Comparison of ENCODE assay signal across 8 mouse cellular contexts in the genomic region with DNA sequence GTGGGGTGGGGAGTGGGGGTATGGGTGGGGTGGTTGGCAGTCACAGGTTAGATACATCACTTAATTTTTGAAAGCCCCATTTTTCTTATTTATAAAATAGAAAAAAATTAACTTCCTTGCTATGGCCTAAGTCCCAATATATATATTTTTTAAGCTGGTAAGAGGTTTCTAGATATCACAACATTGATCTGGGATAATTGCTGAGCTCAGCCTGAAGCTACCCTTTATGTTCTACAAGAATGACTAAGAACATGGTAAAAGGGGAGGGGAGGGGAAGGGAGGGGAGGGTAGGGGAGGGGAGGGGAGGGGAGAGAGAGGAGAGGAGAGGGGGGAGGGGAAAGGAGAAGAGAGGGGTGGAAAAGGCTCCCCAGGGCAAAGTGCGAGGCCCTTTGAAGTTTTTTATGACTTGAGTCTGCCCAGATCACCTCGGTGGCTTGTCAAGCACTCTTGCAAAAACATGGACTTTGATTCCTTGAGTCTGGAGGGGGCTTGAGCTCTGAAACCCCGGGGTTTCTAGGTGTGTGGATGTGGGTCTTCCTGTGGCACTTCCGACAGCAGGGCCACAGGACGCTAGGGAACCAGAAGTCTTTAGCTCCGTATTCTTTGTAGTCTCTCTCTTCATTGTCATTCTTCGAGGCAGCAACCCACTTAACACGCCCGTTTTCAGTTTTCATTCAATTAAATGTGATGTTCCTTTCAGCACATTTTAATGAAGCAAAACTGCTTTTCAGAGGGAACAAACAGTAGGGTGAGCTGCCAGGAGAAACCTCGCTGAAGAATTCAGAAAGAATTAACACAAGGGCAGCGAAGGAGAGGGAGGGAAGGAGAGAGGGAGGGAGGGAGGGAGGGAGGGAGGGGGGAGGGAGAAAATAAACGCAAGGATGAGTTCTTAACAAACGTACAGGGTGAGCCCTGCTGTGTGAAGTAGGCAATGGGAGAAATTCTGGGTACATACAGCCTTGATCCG. TPM values are rescaled to one million over a fixed set of nuclear protein-coding genes. Genes with fewer than 3 reads are reported as not detected.
DNase-seq lines count a peak whose midpoint lies in the region; ATAC-seq and TF ChIP-seq lines count a peak whose summit lies in the region.

No protein-coding gene starts in this region.

- no peak overlapping the region for H3K27ac ChIP-seq in heart, embryonic 15.5 days
- peak overlapping the region; percentile 27; the same call in 1 of the 2 replicates for H3K27ac ChIP-seq in hindbrain, postnatal 0 days
- H3K27ac ChIP-seq in liver, embryonic 13.5 days, result peak overlapping the region; percentile 25
- H3K27ac ChIP-seq in stomach, embryonic 16.5 days (ENCODE audit: low read length), result peak overlapping the region; percentile 81

- H3K4me3 ChIP-seq in heart, embryonic 15.5 days, result peak overlapping the region; percentile 34
- H3K4me3 ChIP-seq in hindbrain, postnatal 0 days (ENCODE audit: low read length), result 0 out of 2 replicates have a peak overlapping the region, but pooled peaks have one; percentile 3
- peak overlapping the region; percentile 38 for H3K4me3 ChIP-seq in liver, embryonic 13.5 days (replicated peaks)
- peak overlapping the region; percentile 7; the same call in 1 of the 2 replicates for H3K4me3 ChIP-seq in stomach, embryonic 16.5 days (replicated peaks; ENCODE audit: low read length)

- no peaks in the 10 kb centered on the region for H3K9me3 ChIP-seq in heart, embryonic 15.5 days (replicated peaks)
- H3K9me3 ChIP-seq in hindbrain, postnatal 0 days (ENCODE audit: low read length), result no peaks in the 10 kb centered on the region
- no peaks in the 10 kb centered on the region for H3K9me3 ChIP-seq in liver, embryonic 13.5 days (replicated peaks)
- no peaks in the 10 kb centered on the region for H3K9me3 ChIP-seq in stomach, embryonic 16.5 days (replicated peaks; ENCODE audit: control insufficient read depth, low read length)

- WGBS in heart, embryonic 15.5 days, result 6% methylated on average over 14 of the region's 14 CpGs
- 4% methylated on average over 14 of the region's 14 CpGs for WGBS in hindbrain, postnatal 0 days
- WGBS in liver, embryonic 13.5 days (ENCODE audit: insufficient replicate concordance), result 11% methylated on average over 14 of the region's 14 CpGs
- 14% methylated on average over 14 of the region's 14 CpGs for WGBS in stomach, embryonic 16.5 days

- no peak for TF ChIP-seq CTCF in hindbrain, postnatal 0 days (IDR thresholded peaks at IDR 0.05; ENCODE audit: low read depth)

- H3K27me3 ChIP-seq in heart, embryonic 15.5 days, result no peaks in the 10 kb centered on the region
- no peaks in the 10 kb centered on the region for H3K27me3 ChIP-seq in hindbrain, postnatal 0 days (ENCODE audit: insufficient read depth, low read length)
- no peaks in the 10 kb centered on the region for H3K27me3 ChIP-seq in liver, embryonic 13.5 days
- no peaks in the 10 kb centered on the region for H3K27me3 ChIP-seq in stomach, embryonic 16.5 days (ENCODE audit: control insufficient read depth, insufficient read depth, low read length)

- no peak for DNase-seq in heart, postnatal 14 days
- peak; percentile 61 for DNase-seq in embryo, embryonic 10.5 days (ENCODE audit: low spot score)
- DNase-seq in hindbrain, postnatal 0 days (ENCODE audit: low spot score), result peak; percentile 6
- DNase-seq in liver, embryonic 13.5 days, result no peak
- DNase-seq in c-Kit-positive CD71-positive TER-119-positive erythroid progenitor cells, embryonic 14.5 days (ENCODE audit: low spot score), result no peak
- no peak for DNase-seq in adrenal gland, postnatal 25 days

- intact Hi-C loops in heart, postnatal 14 days (cut with DNase I), result no loop called here

- no peak for ATAC-seq in heart, embryonic 15.5 days (replicated peaks; ENCODE audit: insufficient number of reproducible peaks, insufficient read depth, low FRiP score, low read depth)
- peak; percentile 35; the same call in 1 of the 2 replicates for ATAC-seq in hindbrain, postnatal 0 days
- ATAC-seq in liver, embryonic 13.5 days (ENCODE audit: low read depth), result peak; percentile 44; the same call in 1 of the 2 replicates
- no peak for ATAC-seq in stomach, embryonic 16.5 days (ENCODE audit: insufficient read depth, low FRiP score)

- H3K36me3 ChIP-seq in heart, embryonic 15.5 days, result no peaks in the 10 kb centered on the region
- no peaks in the 10 kb centered on the region for H3K36me3 ChIP-seq in hindbrain, postnatal 0 days (ENCODE audit: insufficient read depth, low read length)
- no peaks in the 10 kb centered on the region for H3K36me3 ChIP-seq in liver, embryonic 13.5 days
- H3K36me3 ChIP-seq in stomach, embryonic 16.5 days (ENCODE audit: control insufficient read depth, insufficient read depth, low read length), result no peaks in the 10 kb centered on the region

- peak overlapping the region; percentile 57 for H3K4me2 ChIP-seq in heart, embryonic 15.5 days
- H3K4me2 ChIP-seq in hindbrain, postnatal 0 days (ENCODE audit: low read depth, low read length), result peak overlapping the region; percentile 45
- H3K4me2 ChIP-seq in liver, embryonic 13.5 days, result peak overlapping the region; percentile 63
- H3K4me2 ChIP-seq in stomach, embryonic 16.5 days (ENCODE audit: low read depth, low read length), result peak overlapping the region; percentile 39

- peak overlapping the region; percentile 21; the same call in 1 of the 2 replicates for H3K9ac ChIP-seq in heart, embryonic 15.5 days
- no peak overlapping the region for H3K9ac ChIP-seq in hindbrain, postnatal 0 days (replicated peaks; ENCODE audit: low read length)
- peak overlapping the region; percentile 62 for H3K9ac ChIP-seq in liver, embryonic 13.5 days
- peak overlapping the region; percentile 24; the same call in 1 of the 2 replicates for H3K9ac ChIP-seq in stomach, embryonic 16.5 days (ENCODE audit: low read length)

- peaks cover 4% of the 10 kb centered on the region; the same call in 1 of the 2 replicates for H3K4me1 ChIP-seq in heart, embryonic 15.5 days (replicated peaks)
- H3K4me1 ChIP-seq in hindbrain, postnatal 0 days (ENCODE audit: insufficient read depth, low read length), result no peaks in the 10 kb centered on the region
- H3K4me1 ChIP-seq in liver, embryonic 13.5 days (replicated peaks), result peaks cover 45% of the 10 kb centered on the region
- 0 out of 2 replicates have a peak, but pooled peaks cover 3% of the 10 kb centered on the region for H3K4me1 ChIP-seq in stomach, embryonic 16.5 days (ENCODE audit: control insufficient read depth, insufficient read depth, low read length)

RNA-seq across cellular contexts. Expression of gene Bmp2k, which starts 33.1 kb away (rescaled TPM):
- 7.1 and 8.1 TPM in 2 replicates for polyA plus RNA-seq in heart, embryonic 15.5 days (2015; fragmentation: Nextera tagmentation; extraction: Ambion mirVana)
- total RNA-seq in heart, postnatal 14 days (2021), result 10 to 100 TPM; 11.5 to 12.1 TPM
- total RNA-seq in hindbrain, postnatal 0 days (2014; rRNA removed), result 18.5 and 21.7 TPM in 2 replicates
- 10.3 and 10.5 TPM in 2 replicates for polyA plus RNA-seq in hindbrain, postnatal 0 days (2015; fragmentation: Nextera tagmentation; extraction: Ambion mirVana)
- polyA plus RNA-seq in liver, embryonic 13.5 days (2015; fragmentation: Nextera tagmentation; extraction: Ambion mirVana), result 34.7 and 39.3 TPM in 2 replicates
- polyA plus RNA-seq in stomach, embryonic 16.5 days (2015; fragmentation: Nextera tagmentation; extraction: Ambion mirVana), result 8.9 and 10.2 TPM in 2 replicates
- 28.8 and 37.2 TPM in 2 replicates for total RNA-seq in adrenal gland, postnatal 25 days (2021)

Comparison
In these comparisons a context has a peak if more than half of its experiments do, and no peak if none do; other contexts are left out.
1. ATAC-seq: peak in hindbrain, postnatal 0 days (single experiment) and liver, embryonic 13.5 days (single experiment); none in heart, embryonic 15.5 days (single experiment) and stomach, embryonic 16.5 days (single experiment).
2. DNase-seq: peak in embryo, embryonic 10.5 days (single experiment) and hindbrain, postnatal 0 days (single experiment); none in heart, postnatal 14 days (0 of 2), liver, embryonic 13.5 days (single experiment), c-Kit-positive CD71-positive TER-119-positive erythroid progenitor cells, embryonic 14.5 days (single experiment) and adrenal gland, postnatal 25 days (single experiment).
3. Peak in every context shown above with its lines, with median percentiles within 50 percentile points of each other: H3K4me2 ChIP-seq and H3K4me3 ChIP-seq.